Mouse (Mus musculus) liver, adult 2 months (tissue): Measurements from ENCODE around the gene Slc9a9. TPM values are rescaled to one million over a fixed set of nuclear protein-coding genes. Genes with fewer than 3 reads are reported as not detected.

Source experiments
- DNase-seq: peaks from one replicate; pipeline ENCODE4 v3.0.0-alpha.2; 2011; ENCODE audit warnings: low read depth, low spot score; ENCODE audit errors: extremely low read depth
- H3K27ac ChIP-seq: fragments of 200-500 bp; replicated peaks from 2 replicates; pipeline ENCODE4 v1.5.1; 2012; ENCODE audit warnings: low read depth, mild to moderate bottlenecking, control low read depth, inconsistent platforms, low read length; ENCODE audit not compliant: insufficient read depth
- H3K27me3 ChIP-seq: fragments of 200-500 bp; 2 replicates; pipeline ENCODE4 v1.6.1; 2012; ENCODE audit warnings: mild to moderate bottlenecking, moderate library complexity, low read length, inconsistent platforms; ENCODE audit not compliant: control insufficient read depth, insufficient read depth
- H3K36me3 ChIP-seq: fragments of 200-500 bp; 2 replicates; pipeline ENCODE4 v1.6.1; 2012; ENCODE audit warnings: low read length, inconsistent platforms; ENCODE audit not compliant: control insufficient read depth, insufficient read depth
- H3K4me1 ChIP-seq: fragments of 200-500 bp; 2 replicates; pipeline ENCODE4 v1.6.1; 2011; ENCODE audit warnings: low read length; ENCODE audit not compliant: control insufficient read depth, insufficient read depth
- H3K4me3 ChIP-seq: fragments of 200-500 bp; 2 replicates; pipeline ENCODE4 v1.5.1; 2011; ENCODE audit warnings: low read depth, mild to moderate bottlenecking, control low read depth, low read length, moderate library complexity; ENCODE audit not compliant: insufficient read depth
- H3K79me2 ChIP-seq: fragments of 200-500 bp; 2 replicates; pipeline ENCODE4 v1.6.1; 2012; ENCODE audit warnings: inconsistent platforms, mild to moderate bottlenecking, low read length, moderate library complexity; ENCODE audit not compliant: control insufficient read depth, insufficient read depth
- H3K9ac ChIP-seq: fragments of 200-500 bp; 2 replicates; pipeline ENCODE4 v1.6.1; 2012; ENCODE audit warnings: low read depth, mild to moderate bottlenecking, control low read depth, inconsistent platforms, low read length
- CTCF ChIP-seq: fragments of 200-500 bp; IDR thresholded peaks from 2 replicates; pipeline ENCODE4 v1.5.1; 2011; ENCODE audit warnings: low read depth, low read length, control low read depth
- POLR2A ChIP-seq: fragments of 200-500 bp; IDR thresholded peaks from 2 replicates; pipeline ENCODE4 v1.6.1; 2011; ENCODE audit warnings: low read length, control low read depth; ENCODE audit not compliant: insufficient read depth; ENCODE audit errors: extremely low read depth
- WGBS: fragments of 180-500 bp; shearing (Covaris S2); methylation state at CpG from one replicate; pipeline ENCODE4 v1.1.7; 2018; 5-methylcytosine and 5-hydroxymethylcytosine counted together
- polyA plus RNA-seq: library from polyadenylated mRNA; depleted of rRNA; stranded (reverse); fragments of >200 nt; gene quantifications from 2 replicates; pipeline ENCODE4 v1.2.3, GENCODE M21; 2012
- total RNA-seq: library from RNA; depleted of rRNA; stranded (reverse); fragments of >200 nt; gene quantifications from 2 replicates; pipeline ENCODE4 v1.2.3, GENCODE M21; 2014

Gene Slc9a9
- total and polyA plus RNA-seq, 2 experiments, result 1.7 to 6.0 TPM

GRCm38 (mm10) chr9:95178170-95178569 is 508.5 kb downstream of the Slc9a9 start:
- WGBS, result 36% methylated on average over 3 of the region's 3 CpGs
- peak; percentile 33 for DNase-seq
- TF ChIP-seq CTCF (no peak), POLR2A (no peak)

DNA sequence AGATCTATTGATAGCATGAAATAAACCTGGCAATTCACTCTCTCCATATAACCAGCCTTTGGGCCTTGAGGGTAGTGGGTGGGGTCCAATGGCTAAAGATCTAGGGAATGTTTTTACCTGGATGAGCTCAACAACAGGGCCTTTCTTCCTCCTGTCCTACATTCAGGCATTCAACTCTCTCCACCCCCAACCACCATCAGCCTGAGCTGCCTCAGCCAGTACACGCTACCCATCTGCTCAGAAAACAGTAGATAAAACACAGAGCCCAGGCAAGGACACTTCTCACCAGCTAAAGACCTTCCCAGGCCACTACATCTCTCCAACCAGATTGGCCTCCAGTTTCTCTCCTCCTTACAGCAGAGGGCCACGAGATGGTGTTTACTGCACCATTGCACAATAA is 510.3 kb downstream of the Slc9a9 start:
- Histone ChIP-seq H3K9ac (no peak overlapping the region), H3K27me3 (no peaks in the 10 kb centered on the region), H3K27ac (no peak overlapping the region), H3K36me3 (no peaks in the 10 kb centered on the region), H3K79me2 (no peaks in the 10 kb centered on the region), H3K4me1 (0 out of 2 replicates have a peak, but pooled peaks cover 2% of the 10 kb centered on the region), H3K4me3 (no peak overlapping the region)
- TF ChIP-seq CTCF (no peak), POLR2A (no peak)
- no peak for DNase-seq
- WGBS, result 82% methylated on average over 2 of the region's 2 CpGs

More at GRCm38 (mm10) chr9:95178170-95178569, 508.5 kb downstream of the Slc9a9 start:
- no peaks in the 10 kb centered on the region for H3K27me3 ChIP-seq
- no peak overlapping the region for H3K4me3 ChIP-seq
- H3K9ac ChIP-seq, result no peak overlapping the region
- H3K79me2 ChIP-seq, result no peaks in the 10 kb centered on the region
- no peak overlapping the region for H3K27ac ChIP-seq
- 0 out of 2 replicates have a peak, but pooled peaks cover 2% of the 10 kb centered on the region for H3K4me1 ChIP-seq
- H3K36me3 ChIP-seq, result no peaks in the 10 kb centered on the region

DNA sequence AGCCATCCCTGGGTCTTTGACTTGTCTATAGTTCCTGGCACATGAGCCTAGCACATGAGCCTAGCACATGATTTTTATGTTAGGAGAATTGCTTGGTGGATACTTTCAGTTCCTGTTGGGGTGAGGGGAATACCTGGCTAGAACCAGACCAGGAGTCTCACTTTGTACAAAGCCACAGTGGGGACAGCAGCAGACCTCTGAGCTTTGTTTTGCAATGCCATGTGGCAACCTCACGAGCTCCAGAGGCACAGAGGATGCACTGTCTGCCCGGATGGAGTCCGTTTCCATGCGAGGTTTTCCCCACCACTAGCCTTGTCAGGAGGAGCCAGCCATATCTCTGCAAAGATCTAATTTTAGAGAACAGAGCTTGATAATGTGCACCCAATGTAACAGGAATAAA is 510.9 kb downstream of the Slc9a9 start:
- Histone ChIP-seq H3K79me2 (no peaks in the 10 kb centered on the region), H3K4me3 (no peak overlapping the region), H3K27me3 (no peaks in the 10 kb centered on the region), H3K36me3 (no peaks in the 10 kb centered on the region), H3K27ac (no peak overlapping the region), H3K9ac (no peak overlapping the region), H3K4me1 (0 out of 2 replicates have a peak, but pooled peaks cover 2% of the 10 kb centered on the region)
- no peak for DNase-seq
- WGBS, result 22% methylated on average over 4 of the region's 4 CpGs
- no peak for TF ChIP-seq CTCF
- TF ChIP-seq POLR2A, result no peak

GRCm38 (mm10) chr9:95181241-95182043 is 511.7 kb downstream of the Slc9a9 start:
- Histone ChIP-seq H3K36me3 (no peaks in the 10 kb centered on the region), H3K4me3 (no peak overlapping the region), H3K9ac (no peak overlapping the region), H3K27me3 (no peaks in the 10 kb centered on the region), H3K27ac (no peak overlapping the region), H3K4me1 (peaks cover 4% of the 10 kb centered on the region; the same call in 1 of the 2 replicates), H3K79me2 (no peaks in the 10 kb centered on the region)
- no peak for DNase-seq
- no peak for TF ChIP-seq CTCF
- TF ChIP-seq POLR2A, result no peak
- 88% methylated on average over 13 of the region's 13 CpGs for WGBS

GRCm38 (mm10) chr9:95182272-95182671 is 512.6 kb downstream of the Slc9a9 start:
- peak; percentile 3 for DNase-seq
- Histone ChIP-seq H3K4me3 (no peak overlapping the region), H3K36me3 (no peaks in the 10 kb centered on the region), H3K27ac (no peak overlapping the region), H3K27me3 (no peaks in the 10 kb centered on the region), H3K9ac (no peak overlapping the region), H3K79me2 (no peaks in the 10 kb centered on the region), H3K4me1 (peaks cover 7% of the 10 kb centered on the region; the same call in 1 of the 2 replicates)
- 82% methylated on average over 7 of the region's 7 CpGs for WGBS
- TF ChIP-seq POLR2A (no peak), CTCF (no peak)

GRCm38 (mm10) chr9:95184453-95184852 is 514.7 kb downstream of the Slc9a9 start:
- TF ChIP-seq POLR2A (no peak), CTCF (no peak)
- no peak for DNase-seq
- H3K4me1 ChIP-seq, result peaks cover 17% of the 10 kb centered on the region
- no peaks in the 10 kb centered on the region for H3K79me2 ChIP-seq
- no peak overlapping the region for H3K9ac ChIP-seq
- 75% methylated on average over 5 of the region's 5 CpGs for WGBS
- H3K27me3 ChIP-seq, result no peaks in the 10 kb centered on the region
- H3K27ac ChIP-seq, result no peak overlapping the region
- no peaks in the 10 kb centered on the region for H3K36me3 ChIP-seq
- no peak overlapping the region for H3K4me3 ChIP-seq
